Mouse (Mus musculus) E14TG2a.4 (cell line): ENCODE measurements around the gene Nudt15.

ENCODE experiments used
- CTCF ChIP-seq: conservative IDR thresholded peaks from 2 replicates; pipeline ENCODE4 v1.5.1; 2014; ENCODE audit warnings: low read length
- POU5F1 ChIP-seq: IDR thresholded peaks from 2 replicates; pipeline ENCODE4 v1.6.1; 2014; ENCODE audit warnings: low read length, borderline replicate concordance

DNA sequence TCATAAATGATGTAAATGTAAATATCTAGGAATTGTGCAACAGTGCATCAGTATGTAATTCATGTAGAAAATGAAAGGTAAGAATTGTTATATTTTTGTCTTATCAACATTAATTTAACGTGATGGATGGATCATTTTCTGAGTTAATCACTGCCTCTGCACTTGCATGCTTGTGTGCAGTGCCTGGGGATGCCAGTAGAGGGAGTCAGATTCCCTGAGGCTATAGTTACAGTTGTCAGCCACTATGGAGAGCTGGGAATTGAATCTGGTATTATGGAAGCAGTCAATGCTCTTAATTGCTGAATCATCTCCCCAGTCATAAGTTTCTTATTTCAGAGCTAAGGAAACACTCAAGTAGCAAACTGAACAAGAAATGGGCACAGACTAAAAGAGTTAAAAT is 40.0 kb upstream of the Nudt15 start:
- TF ChIP-seq CTCF (peak; percentile 99), POU5F1 (no peak)
